Mouse (Mus musculus) 3T3-L1 (cell line): ENCODE measurements around the gene Mbl1.

Experiments
- DNase-seq: peaks from one replicate; pipeline ENCODE4 v3.0.0-alpha.2; 2015; ENCODE audit warnings: low read depth, low spot score

The Mbl1 gene

GRCm38 (mm10) chr14:41189496-41189895 lies 38.2 kb downstream of the Mbl1 start:
- DNase-seq = no peak

GRCm38 (mm10) chr14:41198037-41198730 lies 46.9 kb downstream of the Mbl1 start:
- DNase-seq = no peak
